Mouse (Mus musculus) thymus, adult 2 months (tissue): ENCODE results near the gene Tmem201.

Experiments
- CTCF ChIP-seq: fragments of 200-500 bp; IDR thresholded peaks from 2 replicates; pipeline ENCODE4 v1.5.1; 2012; ENCODE audit warnings: mild to moderate bottlenecking, control low read depth, low read length, moderate library complexity, borderline replicate concordance; ENCODE audit not compliant: control insufficient read depth, poor library complexity, insufficient read depth; ENCODE audit errors: extremely low read depth
- POLR2A ChIP-seq: fragments of 200-500 bp; IDR thresholded peaks from 2 replicates; pipeline ENCODE4 v1.6.1; 2012; ENCODE audit warnings: mild to moderate bottlenecking, low read length, control low read depth, moderate library complexity; ENCODE audit not compliant: control insufficient read depth, poor library complexity, insufficient read depth; ENCODE audit errors: extremely low read depth

DNA sequence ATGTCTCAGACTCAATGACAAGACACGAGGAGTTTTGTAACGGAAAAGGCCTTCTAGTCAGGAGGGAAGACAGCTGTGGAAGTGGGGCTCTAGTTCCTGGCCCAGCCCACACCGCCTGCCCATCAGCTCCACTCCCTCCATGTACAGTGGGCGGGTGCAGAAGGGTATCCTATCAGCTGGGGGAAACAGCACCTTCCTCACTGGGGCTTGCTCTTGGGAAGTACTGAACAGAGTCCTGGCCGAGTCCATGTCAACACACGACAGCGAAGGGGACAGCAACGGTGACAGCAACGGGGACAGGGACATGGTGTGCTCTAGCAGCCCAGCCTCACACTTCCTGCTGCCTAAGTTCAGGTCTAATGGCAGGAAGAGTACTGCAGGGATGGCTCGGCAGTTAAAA lies 5.0 kb downstream of the Tmem201 start:
- no peak for TF ChIP-seq CTCF
- TF ChIP-seq POLR2A = no peak
